Comparison of ENCODE assay signal across 9 mouse cellular contexts in genomic region chr12:46819348-46820022, GRCm38 (mm10). TPM values are rescaled to one million over a fixed set of nuclear protein-coding genes. Genes with fewer than 3 reads are reported as not detected.
DNase-seq lines count a peak whose midpoint lies in the region; ATAC-seq lines count a peak whose summit lies in the region.
"Had no signal": no experiment of that assay in that cellular context is flagged by ENCODE, and none has a peak within 500 bp of the region (broad histone marks: within the 10 kb centered on the region; RNA-seq: fewer than 3 reads in every experiment).

No protein-coding gene starts in this region.

- no peaks in the 10 kb centered on the region for H3K4me1 ChIP-seq in hindbrain, embryonic 11.5 days (replicated peaks; ENCODE audit: control insufficient read depth, insufficient read depth, low read length)
- no peaks in the 10 kb centered on the region for H3K4me1 ChIP-seq in lung, embryonic 16.5 days (replicated peaks; ENCODE audit: control insufficient read depth, insufficient read depth, low read length)

- under 1% methylated on average over 45 of the region's 57 CpGs for WGBS in hindbrain, embryonic 11.5 days
- WGBS in lung, embryonic 16.5 days: under 1% methylated on average over 35 of the region's 57 CpGs

- H3K9ac ChIP-seq in hindbrain, embryonic 11.5 days (ENCODE audit: low read depth, low read length): peak overlapping the region; percentile 98
- peak overlapping the region; percentile 73 for H3K9ac ChIP-seq in lung, embryonic 16.5 days (ENCODE audit: low read length)

- DNase-seq in Muller cell, postnatal 12 days (ENCODE audit: inconsistent ontology term): peak; percentile 99
- peak; percentile 99 for DNase-seq in cerebellum, adult 8-10 months
- peak; percentile 94 to 97 for DNase-seq in frontal cortex, postnatal 10 days (ENCODE audit: low spot score in 2 of 2)
- DNase-seq in hindbrain, embryonic 11.5 days (ENCODE audit: low spot score): peak; percentile 96
- peak; percentile 99 for DNase-seq in layer of hippocampus, postnatal 10 days (ENCODE audit: low spot score in 2 of 2)
- peak; percentile 97 for DNase-seq in retina, embryonic 14.5 days (ENCODE audit: low spot score)
- DNase-seq in urinary bladder, adult 18-20 months (ENCODE audit: low spot score in 2 of 2): peak; percentile 86 to 87

- H3K36me3 ChIP-seq in hindbrain, embryonic 11.5 days (ENCODE audit: control insufficient read depth, insufficient read depth, low read length): no peaks in the 10 kb centered on the region
- no peaks in the 10 kb centered on the region for H3K36me3 ChIP-seq in lung, embryonic 16.5 days (ENCODE audit: control insufficient read depth, insufficient read depth, low read length)

- H3K9me3 ChIP-seq in hindbrain, embryonic 11.5 days (ENCODE audit: control insufficient read depth, low read length): no peaks in the 10 kb centered on the region
- no peaks in the 10 kb centered on the region for H3K9me3 ChIP-seq in lung, embryonic 16.5 days (ENCODE audit: control insufficient read depth, low read length)

- no peaks in the 10 kb centered on the region for H3K27me3 ChIP-seq in hindbrain, embryonic 11.5 days (ENCODE audit: control insufficient read depth, insufficient read depth, low read length)
- no peaks in the 10 kb centered on the region for H3K27me3 ChIP-seq in lung, embryonic 16.5 days (ENCODE audit: control insufficient read depth, insufficient read depth, low read depth, low read length)

- peak; percentile 93 for ATAC-seq in hindbrain, embryonic 11.5 days (ENCODE audit: low FRiP score)
- ATAC-seq in lung, embryonic 16.5 days (ENCODE audit: low read depth): peak; percentile 98

- H3K4me2 ChIP-seq in hindbrain, embryonic 11.5 days (replicated peaks; ENCODE audit: low read depth, low read length): peak overlapping the region; percentile 47
- H3K4me2 ChIP-seq in lung, embryonic 16.5 days (ENCODE audit: low read depth, low read length): peak overlapping the region; percentile 94

- H3K27ac ChIP-seq in hindbrain, embryonic 11.5 days (ENCODE audit: low read depth, low read length): peak overlapping the region; percentile 99
- peak overlapping the region; percentile 71 for H3K27ac ChIP-seq in lung, embryonic 16.5 days (ENCODE audit: low read length)
- H3K27ac ChIP-seq: macrophage had no signal

- peak overlapping the region; percentile 85 for H3K4me3 ChIP-seq in hindbrain, embryonic 11.5 days (ENCODE audit: low read depth, low read length)
- H3K4me3 ChIP-seq in lung, embryonic 16.5 days (ENCODE audit: low read length): peak overlapping the region; percentile 61

RNA-seq across cellular contexts. Expression of gene Nova1, which starts 0.8 kb away (rescaled TPM):
- 26.5 and 31.0 TPM in 2 replicates for polyA plus RNA-seq in hindbrain, embryonic 11.5 days (2014; fragmentation: Nextera tagmentation; extraction: Ambion mirVana)
- total RNA-seq in layer of hippocampus, postnatal 10 days (2021): 10 to 100 TPM; 35.4 to 35.6 TPM
- 0.98 and 1.0 TPM in 2 replicates for polyA plus RNA-seq in lung, embryonic 16.5 days (2015; fragmentation: Nextera tagmentation; extraction: Ambion mirVana)
- polyA plus RNA-seq: macrophage had no signal

Comparison
In these comparisons a context has a peak if more than half of its experiments do, and no peak if none do; other contexts are left out.
1. Peak in every context shown above with its lines: DNase-seq, ATAC-seq, H3K4me3 ChIP-seq and H3K27ac ChIP-seq.
2. RNA of gene Nova1, which starts 0.8 kb away (polyA plus RNA-seq): 26.5 to 31.0 TPM in hindbrain, embryonic 11.5 days; 0.98 to 1.0 TPM in lung, embryonic 16.5 days; every median in the first group is over 10 times any median in the second.